Mouse (Mus musculus): ENCODE measurements at regions not wholly inside any gene's neighbourhood (a gene's known extent, or its start where the extent isn't known, plus 50 kb on each side); places are given as distances from the start of the nearest gene placed in this dataset.
A peak's percentile ranks its signal among the peaks of the same experiment; 100 is the strongest.

DNA sequence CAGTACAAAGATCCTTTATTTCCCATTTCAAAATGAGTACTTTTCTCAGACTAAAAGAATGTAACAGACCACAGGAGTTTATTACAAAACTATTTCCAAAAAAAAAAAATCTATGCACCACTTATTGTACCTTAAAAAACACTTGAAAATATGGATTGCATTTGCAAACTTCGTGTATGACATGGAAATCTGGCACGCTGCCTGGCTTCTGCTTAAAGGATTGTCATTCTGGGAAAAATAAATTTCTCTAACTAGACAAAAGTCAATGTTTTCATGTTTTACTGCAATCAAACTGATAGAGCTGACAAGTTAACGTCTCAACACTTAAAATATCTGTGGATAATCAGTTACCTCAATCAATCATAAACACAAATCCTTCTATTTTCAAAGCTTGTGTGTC lies 205.5 kb upstream of the Nr2f1 start:
- DNase-seq, result peak; percentile 10

DNA sequence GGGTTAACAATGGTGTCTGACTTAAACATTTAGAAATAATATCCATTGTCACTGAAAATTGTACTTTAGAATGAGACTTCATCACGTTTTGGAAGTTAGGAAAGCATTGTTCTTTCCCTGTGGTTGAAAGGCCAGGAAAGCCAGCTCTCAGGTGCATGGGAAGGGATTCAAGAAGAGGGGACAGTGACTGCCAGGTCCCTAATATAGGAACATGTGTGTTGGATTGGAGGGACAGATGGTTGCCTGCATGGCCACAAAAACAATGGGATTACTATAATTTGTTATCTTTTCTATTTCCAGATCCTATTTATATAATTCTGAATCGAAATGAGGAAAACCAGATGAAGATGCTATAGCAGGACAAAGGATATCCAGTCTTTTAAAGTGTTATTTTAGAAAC lies 184.2 kb upstream of the Nr2f1 start:
- DNase-seq, result no peak

DNA sequence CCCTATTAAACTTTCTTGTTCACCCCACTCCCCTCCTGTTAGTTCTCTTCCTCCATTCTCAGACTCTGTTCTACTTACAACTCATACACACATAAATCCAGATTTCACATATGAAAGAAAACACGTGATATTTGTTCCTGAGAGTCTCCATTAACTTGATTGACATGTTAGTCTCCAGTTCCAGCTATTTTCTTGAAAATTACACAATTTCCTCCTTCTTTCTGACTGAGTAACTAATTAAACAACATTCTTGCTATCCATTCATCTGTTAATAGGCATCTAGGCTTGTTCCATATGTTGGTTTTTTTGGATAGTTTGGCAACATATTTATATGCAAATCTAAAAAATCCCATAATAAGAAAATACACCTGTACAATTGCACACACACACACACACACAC lies 161.7 kb upstream of the Nr2f1 start:
- DNase-seq, result no peak

DNA sequence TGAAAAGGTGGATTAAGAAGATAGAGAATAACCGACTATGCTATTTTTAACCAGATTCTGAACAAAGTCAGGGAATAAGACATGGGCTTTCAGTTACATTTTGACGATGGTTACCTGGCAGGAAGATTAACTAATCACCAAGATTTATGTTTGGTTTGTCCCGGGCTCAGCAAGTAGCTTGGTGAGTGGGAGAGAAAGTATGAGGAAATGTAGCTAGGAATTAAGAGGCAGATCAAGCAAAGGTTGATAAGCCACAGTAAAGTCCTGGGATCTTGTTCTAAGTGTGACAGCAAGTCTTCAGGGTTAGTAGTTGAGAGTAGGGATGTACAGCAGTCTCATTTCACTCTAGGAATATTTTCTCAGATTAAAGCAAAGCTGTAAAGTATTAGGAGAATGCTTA lies 149.3 kb upstream of the Nr2f1 start:
- DNase-seq, result no peak

DNA sequence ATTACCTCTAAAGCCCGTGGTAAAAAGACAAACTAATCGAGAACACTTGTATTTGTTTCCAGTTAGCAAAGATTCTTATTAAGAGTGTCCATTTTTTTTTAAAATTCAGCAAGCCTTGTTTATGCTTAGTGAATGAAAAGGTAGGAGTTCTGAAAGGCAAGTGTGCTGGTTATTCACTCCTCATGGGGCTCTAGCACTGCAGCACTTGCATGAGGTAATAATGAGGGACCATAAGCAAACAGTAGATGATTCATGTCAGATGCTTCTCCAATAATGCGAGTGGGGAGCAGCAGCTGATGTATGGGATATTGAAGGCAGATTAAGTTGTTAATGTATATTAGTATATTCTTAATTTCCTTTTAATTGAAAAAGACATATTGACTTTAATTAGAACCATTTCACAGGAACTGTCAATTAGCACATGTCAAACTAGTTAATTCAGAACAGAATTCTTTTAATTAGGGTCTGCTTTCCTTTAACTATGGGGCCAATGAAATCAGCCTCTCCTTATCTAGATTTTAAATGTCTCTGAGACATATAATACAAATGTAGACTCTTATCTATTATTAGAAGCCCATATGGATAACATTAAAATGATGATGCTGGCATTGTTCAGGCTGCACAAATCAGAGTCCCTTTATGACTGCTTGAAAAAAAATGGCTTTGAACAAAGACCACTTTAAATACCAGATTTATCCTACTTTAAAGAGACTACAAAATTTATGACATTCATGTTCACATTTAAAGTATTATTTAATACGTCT lies 125.1 kb upstream of the Nr2f1 start:
- DNase-seq, result no peak

DNA sequence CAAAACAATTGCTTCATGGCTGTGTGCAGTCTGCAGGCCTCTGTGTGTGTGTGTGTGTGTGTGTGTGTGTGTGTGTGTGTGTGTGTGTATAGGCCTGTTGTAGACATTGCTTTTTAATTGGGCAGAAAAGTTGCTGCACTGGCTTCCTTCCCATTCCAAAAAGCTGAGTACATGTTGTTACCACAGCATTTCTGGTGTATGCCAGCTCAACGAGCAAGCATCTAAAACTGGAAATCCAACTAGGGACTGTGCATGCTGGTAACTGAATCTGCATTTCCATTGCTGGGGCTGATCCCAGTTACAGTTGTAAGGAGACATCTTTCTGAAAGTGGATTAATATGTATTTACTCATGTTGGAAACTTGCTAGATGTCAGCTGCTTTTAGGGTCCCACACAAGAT lies 123.6 kb upstream of the Nr2f1 start:
- DNase-seq, result no peak

DNA sequence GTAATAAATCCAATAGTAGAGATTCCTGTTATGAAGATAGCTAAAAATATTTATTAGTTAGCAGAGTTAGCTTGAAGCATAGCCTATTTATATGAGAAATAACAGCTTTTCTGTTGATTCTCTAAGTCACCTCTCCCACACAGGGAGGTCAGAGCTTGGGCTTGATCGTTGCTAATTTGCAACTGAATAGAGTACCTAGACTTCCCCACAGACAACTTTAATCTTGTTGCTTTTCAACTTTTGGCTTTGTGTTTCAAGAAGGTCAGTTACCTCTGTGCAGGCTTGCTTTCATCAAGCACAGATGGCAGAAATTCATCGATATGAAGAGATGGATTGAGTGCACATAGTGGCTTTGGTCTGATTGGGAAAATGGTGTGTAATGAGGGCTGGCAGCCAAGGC lies 118.9 kb upstream of the Nr2f1 start:
- no peak for DNase-seq

DNA sequence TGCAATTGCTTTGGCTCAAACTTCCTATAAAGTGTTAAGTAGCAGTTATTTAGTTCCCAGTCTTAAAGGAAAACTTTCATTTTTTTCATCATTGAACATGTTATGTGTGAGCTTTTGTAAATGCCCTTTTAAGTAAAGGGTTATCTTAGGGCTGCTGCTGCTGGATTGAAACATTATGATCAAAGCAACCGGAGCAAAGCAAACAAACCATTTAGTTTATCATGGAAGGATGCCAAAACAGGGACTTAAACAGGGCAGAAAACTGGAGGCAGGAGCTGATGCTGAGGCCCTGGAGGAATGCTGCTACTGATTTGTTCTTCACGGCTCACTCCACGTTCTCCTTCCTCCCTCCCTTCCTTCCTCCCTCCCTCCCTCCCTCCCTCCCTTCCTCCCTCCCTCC lies 111.3 kb upstream of the Nr2f1 start:
- DNase-seq, result no peak
